Mouse (Mus musculus): ENCODE measurements around the gene Igf2.

DNA sequence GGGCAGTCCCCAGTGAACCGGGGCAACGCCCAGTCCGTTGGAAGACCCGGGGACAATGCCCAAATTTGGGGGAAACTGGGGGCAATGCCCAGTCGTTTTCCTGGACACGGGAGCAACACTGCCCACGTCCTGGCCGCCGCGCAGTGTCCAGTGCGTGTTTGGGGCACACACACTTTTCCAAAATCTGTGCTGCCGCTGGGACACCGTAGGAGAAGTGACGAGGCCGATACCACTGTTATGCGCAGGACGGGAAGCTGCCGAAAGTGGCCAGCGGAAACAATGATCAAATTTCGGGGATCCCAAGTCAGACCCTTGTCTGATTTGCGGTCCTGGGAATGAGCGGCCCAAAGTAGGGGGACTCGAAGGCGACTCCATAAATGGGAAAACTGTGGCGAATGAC is 5.6 kb downstream of the Igf2 start:
- TF ChIP-seq CTCF (IDR thresholded peaks at IDR 0.05; ENCODE audit: borderline replicate concordance, insufficient read depth, low read length) (no peak), POLR2A (IDR thresholded peaks at IDR 0.05; ENCODE audit: low read depth, low read length) (peak; percentile 38; the same call in 1 of the 2 replicates)
